Mouse (Mus musculus) adrenal gland, adult 18-20 months (tissue): ENCODE data around the gene Pgam2. TPM values are rescaled to one million over a fixed set of nuclear protein-coding genes. Genes with fewer than 3 reads are reported as not detected.

Experiments
- DNase-seq, 2 experiments: peaks; one replicate each; pipeline ENCODE4 v3.0.0; 2021 to 2022; ENCODE audit warnings: low spot score in 2 of 2
- total RNA-seq, 2 experiments: library from RNA; stranded (reverse); gene quantifications; 1 replicate in 1 of 2; 2 replicates in 1 of 2; pipeline ENCODE4 v1.2.3; 2021

Pgam2 gene
- total RNA-seq, 2 experiments from 2014 or later = 1.1 TPM; not detected in 1

GRCm38 (mm10) chr11:5782199-5782944 is 21.2 kb downstream of the Pgam2 start:
- no peak for DNase-seq

- no peak for DNase-seq
Observed at GRCm38 (mm10) chr11:5780035-5780499, 23.5 kb downstream of the Pgam2 start.

- DNase-seq = no peak
Observed at GRCm38 (mm10) chr11:5778481-5778880, 25.1 kb downstream of the Pgam2 start.

- no peak for DNase-seq
Observed at GRCm38 (mm10) chr11:5766019-5766418, 37.5 kb downstream of the Pgam2 start.

GRCm38 (mm10) chr11:5762633-5762982 is 40.9 kb downstream of the Pgam2 start:
- no peak for DNase-seq

- DNase-seq = peak; percentile 92 to 94
Observed at GRCm38 (mm10) chr11:5761820-5762632, 41.5 kb downstream of the Pgam2 start, which contains the start of gene Urgcp. TSS of gene Urgcp (minus strand) at chr11:5762376.

GRCm38 (mm10) chr11:5753755-5754154 is 49.8 kb downstream of the Pgam2 start:
- DNase-seq = no peak

Other genes with a start within 250 kb of the Pgam2 start
- gene Ankrd36, start 234.0 kb downstream of the Pgam2 start, total RNA-seq = not detected
- 100 to 1,000 TPM; 127 to 172 TPM for gene Mrps24, start 88.1 kb downstream of the Pgam2 start, total RNA-seq
- 10 to 100 TPM; 70.4 to 74.7 TPM for gene Urgcp, start 41.4 kb downstream of the Pgam2 start, total RNA-seq
- gene Dbnl, start 15.2 kb downstream of the Pgam2 start, total RNA-seq = 10 to 100 TPM; 50.1 to 65.1 TPM
- 1 to 10 TPM; 4.9 to 5.3 TPM for gene Polm, start 34.3 kb upstream of the Pgam2 start, total RNA-seq
- 100 to 1,000 TPM; 245 to 387 TPM for gene Aebp1, start 58.2 kb upstream of the Pgam2 start, total RNA-seq
- 10 to 100 TPM; 34.1 to 44.6 TPM for gene Pold2, start 74.6 kb upstream of the Pgam2 start, total RNA-seq
- gene Myl7, start 95.0 kb upstream of the Pgam2 start, total RNA-seq = not detected
- gene Gck, start 146.3 kb upstream of the Pgam2 start, total RNA-seq = 1 to 10 TPM; 3.9 to 6.9 TPM
- 10 to 100 TPM; 65.6 to 85.9 TPM for gene Ykt6, start 152.0 kb upstream of the Pgam2 start, total RNA-seq